Mouse (Mus musculus): ENCODE data around the gene Sipa1l1.

DNA sequence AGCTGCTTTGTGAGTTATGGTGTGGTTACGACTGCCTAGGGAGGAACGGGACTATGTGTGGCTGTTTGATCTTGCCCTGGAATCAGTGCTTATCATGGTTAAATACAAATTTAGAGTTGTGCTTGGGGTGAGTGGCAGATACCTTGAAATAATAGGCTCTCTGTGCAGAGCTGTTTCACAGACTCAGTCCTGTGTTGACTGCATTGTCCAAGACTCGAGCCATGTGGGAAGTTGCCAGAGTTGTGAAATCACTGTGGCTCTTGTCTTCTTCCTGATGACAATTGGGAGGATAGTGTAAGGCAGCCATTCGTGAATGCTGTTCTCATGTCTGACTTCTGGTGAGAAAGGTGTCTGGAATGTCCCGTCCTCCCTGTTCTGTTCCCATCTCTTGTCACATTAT lies 106.6 kb downstream of the Sipa1l1 start:
- no peak for TF ChIP-seq POLR2A (IDR thresholded peaks at IDR 0.05; ENCODE audit: insufficient read depth, low read depth, low read length)
- TF ChIP-seq CTCF (IDR thresholded peaks at IDR 0.05; ENCODE audit: insufficient read depth, low read depth, low read length): no peak
